In the genomic region with DNA sequence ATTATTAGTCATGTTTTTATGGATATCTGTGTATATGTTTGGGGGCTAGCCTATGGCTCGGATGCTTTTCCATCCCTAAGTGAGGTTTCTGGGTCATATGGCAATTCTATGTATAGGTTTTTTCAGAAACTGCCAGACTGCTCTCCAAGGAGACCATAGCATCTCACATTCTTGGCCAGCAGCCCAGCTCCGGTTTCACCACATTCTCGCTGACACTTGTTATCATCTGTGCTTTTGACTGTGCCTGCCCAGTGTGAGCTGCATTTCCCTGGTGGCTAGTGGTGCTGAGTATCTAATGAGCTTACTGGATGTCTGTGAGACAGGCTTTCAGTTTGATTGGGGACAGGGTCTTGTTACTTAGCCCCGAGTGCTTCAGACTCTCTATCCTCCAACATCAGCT, we compare ENCODE assay signal across 9 mouse cellular contexts. TPM values are rescaled to one million over a fixed set of nuclear protein-coding genes. Genes with fewer than 3 reads are reported as not detected.
A peak's percentile ranks its signal among the peaks of the same experiment; 100 is the strongest.
DNase-seq lines count a peak whose midpoint lies in the region; ATAC-seq and TF ChIP-seq lines count a peak whose summit lies in the region.
"Had no signal": no experiment of that assay in that cellular context is flagged by ENCODE, and none has a peak within 500 bp of the region (broad histone marks: within the 10 kb centered on the region; RNA-seq: fewer than 3 reads in every experiment).

No protein-coding gene starts in this region.

- H3K36me3 ChIP-seq in heart, embryonic 14.5 days (ENCODE audit: control insufficient read depth, insufficient read depth, low read length) = peaks cover 47% of the 10 kb centered on the region
- no peaks in the 10 kb centered on the region for H3K36me3 ChIP-seq in hindbrain, embryonic 14.5 days (replicated peaks; ENCODE audit: control insufficient read depth, insufficient read depth)
- H3K36me3 ChIP-seq in kidney, embryonic 15.5 days = no peaks in the 10 kb centered on the region
- H3K36me3 ChIP-seq: G1E had no signal

- no peaks in the 10 kb centered on the region for H3K27me3 ChIP-seq in heart, embryonic 14.5 days (ENCODE audit: control insufficient read depth, insufficient read depth, low read length)
- H3K27me3 ChIP-seq in hindbrain, embryonic 14.5 days (ENCODE audit: control insufficient read depth, insufficient read depth, low read length) = no peaks in the 10 kb centered on the region
- no peaks in the 10 kb centered on the region for H3K27me3 ChIP-seq in kidney, embryonic 15.5 days

- no peak overlapping the region for H3K9ac ChIP-seq in heart, embryonic 14.5 days (ENCODE audit: low read length)
- H3K9ac ChIP-seq in hindbrain, embryonic 14.5 days = no peak overlapping the region
- H3K9ac ChIP-seq in kidney, embryonic 15.5 days = no peak overlapping the region

- H3K4me1 ChIP-seq in heart, embryonic 14.5 days (ENCODE audit: control insufficient read depth in 2 of 2, insufficient read depth in 2 of 2, low read length in 2 of 2) = peaks cover 22 to 51% of the 10 kb centered on the region in 2 experiments
- no peaks in the 10 kb centered on the region for H3K4me1 ChIP-seq in hindbrain, embryonic 14.5 days (replicated peaks; ENCODE audit: control insufficient read depth, insufficient read depth, low read length)
- peaks cover 10% of the 10 kb centered on the region for H3K4me1 ChIP-seq in kidney, embryonic 15.5 days

- peak overlapping the region; percentile 34 for H3K4me2 ChIP-seq in heart, embryonic 14.5 days (ENCODE audit: low read length)
- H3K4me2 ChIP-seq in hindbrain, embryonic 14.5 days (replicated peaks) = no peak overlapping the region
- H3K4me2 ChIP-seq in kidney, embryonic 15.5 days = no peak overlapping the region

- H3K9me3 ChIP-seq in heart, embryonic 14.5 days (ENCODE audit: control insufficient read depth, low read length) = no peaks in the 10 kb centered on the region
- no peaks in the 10 kb centered on the region for H3K9me3 ChIP-seq in hindbrain, embryonic 14.5 days (ENCODE audit: control insufficient read depth, low read length)
- H3K9me3 ChIP-seq in kidney, embryonic 15.5 days (replicated peaks) = no peaks in the 10 kb centered on the region
- H3K9me3 ChIP-seq: G1E had no signal

- DNase-seq in left cerebral cortex, adult 2 months (ENCODE audit: extremely low spot score in 1 of 2, low spot score in 2 of 2) = no peak
- DNase-seq in left cerebral cortex, postnatal 36 days (ENCODE audit: low spot score in 2 of 2) = no peak
- DNase-seq in cerebellum, adult 8-10 months = peak; percentile 68
- DNase-seq in right cerebral cortex, postnatal 10 days (ENCODE audit: low spot score in 2 of 2) = peak; percentile 77 to 78
- DNase-seq in hindbrain, embryonic 14.5 days (ENCODE audit: low spot score) = no peak
- DNase-seq in kidney, postnatal 10 days = no peak

- WGBS in heart, embryonic 14.5 days = 8% methylated on average over 4 of the region's 4 CpGs
- 52% methylated on average over 4 of the region's 4 CpGs for WGBS in hindbrain, embryonic 14.5 days
- WGBS in kidney, embryonic 15.5 days = 50% methylated on average over 4 of the region's 4 CpGs

- TF ChIP-seq CTCF in left cerebral cortex, adult 2 months (IDR thresholded peaks at IDR 0.05) = no peak

- intact Hi-C loops in left cerebral cortex, adult 2 months (cut with DNase I) = no loop called here
- intact Hi-C loops in left cerebral cortex, postnatal 36 days (cut with DNase I) = no loop called here

- H3K4me3 ChIP-seq in left cerebral cortex, adult 2 months = no peak overlapping the region
- no peak overlapping the region for H3K4me3 ChIP-seq in heart, embryonic 14.5 days (ENCODE audit: control insufficient read depth in 1 of 2, insufficient read depth in 1 of 2, low read depth in 1 of 2, low read length in 2 of 2)
- H3K4me3 ChIP-seq in hindbrain, embryonic 14.5 days (replicated peaks; ENCODE audit: low read length) = no peak overlapping the region
- H3K4me3 ChIP-seq in kidney, embryonic 15.5 days (replicated peaks) = no peak overlapping the region

- peak; percentile 84 for ATAC-seq in heart, embryonic 14.5 days (ENCODE audit: insufficient number of reproducible peaks, insufficient read depth, low FRiP score, low read depth)
- no peak for ATAC-seq in hindbrain, embryonic 14.5 days (ENCODE audit: low FRiP score)
- ATAC-seq in kidney, embryonic 15.5 days (replicated peaks; ENCODE audit: low FRiP score) = no peak

- peak overlapping the region; percentile 40; the same call in 1 of the 2 replicates for H3K27ac ChIP-seq in left cerebral cortex, adult 2 months
- peak overlapping the region in 1 of 2 experiments; percentile 83; a peak in 3 of 4 replicates for H3K27ac ChIP-seq in heart, embryonic 14.5 days (replicated peaks in 1 of 2; ENCODE audit: control insufficient read depth in 1 of 2, insufficient read depth in 1 of 2, low read depth in 2 of 2, low read length in 2 of 2)
- no peak overlapping the region for H3K27ac ChIP-seq in hindbrain, embryonic 14.5 days
- no peak overlapping the region for H3K27ac ChIP-seq in kidney, embryonic 15.5 days

RNA-seq across cellular contexts. Expression of gene Tmod1, which starts 35.0 kb away (rescaled TPM):
- total RNA-seq in left cerebral cortex, adult 2 months (2021) = 10 to 100 TPM; 45.5 to 49.1 TPM
- total RNA-seq in left cerebral cortex, postnatal 36 days (2021) = 10 to 100 TPM; 43.6 to 49.5 TPM
- 220 and 230 TPM in 2 replicates for polyA plus RNA-seq in heart, embryonic 14.5 days (2014; fragmentation: Nextera tagmentation; extraction: Ambion mirVana)
- 1.9 TPM in 2 replicates for polyA plus RNA-seq in hindbrain, embryonic 14.5 days (2014; fragmentation: Nextera tagmentation; extraction: Ambion mirVana)
- 8.2 TPM in 2 replicates for polyA plus RNA-seq in kidney, embryonic 15.5 days (2015; fragmentation: Nextera tagmentation; extraction: Ambion mirVana)

Comparison
In these comparisons a context has a peak if more than half of its experiments do, and no peak if none do; other contexts are left out.
1. DNase-seq: peak in cerebellum, adult 8-10 months (single experiment) and right cerebral cortex, postnatal 10 days (2 of 2); none in left cerebral cortex, adult 2 months (0 of 2), left cerebral cortex, postnatal 36 days (0 of 2), hindbrain, embryonic 14.5 days (single experiment) and kidney, postnatal 10 days (single experiment).
2. RNA of gene Tmod1, which starts 35.0 kb away (polyA plus RNA-seq): 220 to 230 TPM in heart, embryonic 14.5 days; 8.2 TPM in kidney, embryonic 15.5 days and 1.9 TPM in hindbrain, embryonic 14.5 days; every median in the first group is over 10 times any median in the second.